Mouse (Mus musculus) erythroblast, embryonic 14.5 days (primary cell): ENCODE results near the gene Angptl8.

Experiments
- GATA1 ChIP-seq: IDR thresholded peaks from 2 replicates; pipeline ENCODE4 v1.6.1; 2012; ENCODE audit warnings: low read length, inconsistent platforms, mixed read lengths
- TAL1 ChIP-seq: IDR thresholded peaks from 3 replicates; pipeline ENCODE4 v1.6.1; 2012; ENCODE audit warnings: low read length, inconsistent platforms, mixed read lengths

DNA sequence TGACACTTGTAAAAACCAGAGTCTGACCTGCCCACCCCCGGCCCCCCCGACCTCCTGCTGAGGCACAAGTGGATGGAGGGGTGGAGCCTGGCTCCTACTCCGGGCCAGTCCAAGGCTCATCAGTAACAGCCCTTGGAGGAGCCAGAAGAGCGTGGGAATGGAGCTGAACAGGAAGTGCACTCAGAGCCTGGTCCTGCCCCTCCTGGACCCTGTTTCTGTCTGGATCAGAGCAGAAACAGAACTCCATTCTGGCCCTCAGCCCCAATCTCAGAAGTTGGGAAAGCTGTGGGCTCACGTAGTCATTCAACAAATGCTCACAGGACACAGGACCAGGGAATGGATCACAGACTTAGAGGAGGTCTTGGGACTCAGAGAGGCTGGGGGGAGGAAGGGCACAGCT lies 7.1 kb downstream of the Angptl8 start:
- TF ChIP-seq GATA1 (no peak), TAL1 (no peak)
